Mouse (Mus musculus): ENCODE results near the gene Morn4.

DNA sequence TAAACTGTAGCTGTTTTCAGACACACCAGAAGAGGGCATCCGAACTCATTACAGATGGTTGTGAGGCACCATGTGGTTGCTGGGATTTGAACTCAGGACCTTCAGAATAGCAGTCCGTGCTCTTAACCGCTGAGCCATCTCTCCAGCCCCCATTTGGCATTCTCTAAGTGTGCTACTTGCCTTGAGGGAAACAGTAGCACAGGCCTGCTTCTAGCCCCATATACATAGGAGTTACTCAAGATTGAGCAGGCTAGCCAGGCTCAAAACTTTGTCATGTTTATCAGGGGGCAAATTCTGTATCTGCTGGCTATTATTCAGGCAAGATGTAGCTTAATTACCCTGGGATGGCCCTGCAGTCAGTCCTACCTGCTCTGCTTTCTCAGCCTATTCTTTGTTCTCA, 34.8 kb downstream of the Morn4 start:
- no peak for TF ChIP-seq POLR2A (IDR thresholded peaks at IDR 0.05; ENCODE audit: insufficient read length, low read depth)
- TF ChIP-seq POLR2AphosphoS2 (IDR thresholded peaks at IDR 0.05; ENCODE audit: insufficient read length, low read depth): no peak
